Mouse (Mus musculus): Measurements from ENCODE around the gene Npas3. TPM values are rescaled to one million over a fixed set of nuclear protein-coding genes. Genes with fewer than 3 reads are reported as not detected.

Npas3 gene
- polyA plus RNA-seq, 1 experiment from 2014 or later = 9.2 TPM

GRCm38 (mm10) chr12:53695324-53695723, 446.8 kb downstream of the Npas3 start:
- Histone ChIP-seq H3K36me3 (no peaks in the 10 kb centered on the region), H3K4me3 (no peak overlapping the region), H3K27me3 (ENCODE audit: low read depth, poor library complexity, severe bottlenecking) (no peaks in the 10 kb centered on the region), H3K9me3 (replicated peaks) (no peaks in the 10 kb centered on the region), H3K27ac (replicated peaks) (no peak overlapping the region), H3K4me1 (no peaks in the 10 kb centered on the region)
- WGBS = 90% methylated on average over 3 of the region's 3 CpGs
- no peak for DNase-seq (ENCODE audit: low spot score)

DNA sequence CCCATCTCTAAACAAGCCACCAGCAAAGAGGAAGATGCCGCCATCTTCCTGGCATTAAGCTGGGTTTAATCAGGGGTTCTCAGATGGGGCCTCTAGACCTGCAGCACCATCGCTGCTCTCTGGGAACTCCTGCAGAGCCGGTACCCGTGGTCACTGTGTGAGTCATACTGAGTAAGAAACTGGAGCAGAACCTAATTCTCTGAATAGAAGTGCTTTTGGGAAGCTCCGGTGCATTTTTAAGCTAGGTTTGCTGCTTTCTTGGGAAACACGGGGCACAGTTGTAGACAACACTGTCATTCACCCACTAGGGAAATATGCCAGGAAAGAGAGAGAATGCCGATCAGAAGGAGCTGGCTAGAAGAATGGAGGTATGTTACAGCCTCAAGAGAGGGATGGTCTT, 449.2 kb downstream of the Npas3 start:
- Histone ChIP-seq H3K27ac (replicated peaks) (no peak overlapping the region), H3K36me3 (no peaks in the 10 kb centered on the region), H3K9me3 (replicated peaks) (no peaks in the 10 kb centered on the region), H3K4me3 (no peak overlapping the region), H3K27me3 (ENCODE audit: low read depth, poor library complexity, severe bottlenecking) (no peaks in the 10 kb centered on the region), H3K4me1 (no peaks in the 10 kb centered on the region)
- no peak for DNase-seq (ENCODE audit: low spot score)
- WGBS = 87% methylated on average over 7 of the region's 7 CpGs

DNA sequence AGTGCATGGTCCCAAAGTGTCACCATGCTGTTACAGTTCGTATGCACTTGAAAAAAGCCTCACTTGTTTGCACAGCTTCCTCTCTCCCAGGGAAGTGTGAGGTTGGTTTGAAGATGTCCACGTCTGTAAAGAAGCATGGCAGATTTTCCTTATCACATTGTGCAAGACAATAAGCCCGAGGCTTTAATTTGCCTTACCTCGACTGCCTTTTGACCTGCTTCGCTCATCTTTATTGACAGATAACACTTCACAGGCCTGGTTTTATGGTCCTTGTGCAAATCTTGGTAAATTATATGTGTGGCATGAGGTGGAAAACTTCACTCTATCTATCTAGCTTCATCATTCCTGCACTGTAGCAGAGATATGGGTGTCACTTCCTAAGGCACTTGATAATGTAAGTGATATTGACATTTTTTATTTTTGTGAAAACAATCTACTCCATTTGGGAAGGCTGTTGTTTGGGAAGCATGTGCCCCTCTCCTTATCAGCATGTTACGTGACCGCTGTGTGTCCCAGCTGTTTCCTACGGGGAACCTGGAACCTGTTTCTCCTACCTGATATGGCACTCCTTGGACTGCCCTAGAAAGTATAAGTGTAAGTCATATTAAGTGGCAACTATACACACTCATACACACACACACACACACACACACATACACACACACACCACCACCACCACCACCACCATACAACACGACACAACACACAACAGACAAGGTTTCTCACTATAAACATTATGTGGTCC, 450.2 kb downstream of the Npas3 start:
- no peak overlapping the region for H3K27ac ChIP-seq (replicated peaks)
- DNase-seq (ENCODE audit: low spot score) = no peak
- no peaks in the 10 kb centered on the region for H3K27me3 ChIP-seq (ENCODE audit: low read depth, poor library complexity, severe bottlenecking)
- H3K4me3 ChIP-seq = no peak overlapping the region
- 90% methylated on average over 9 of the region's 9 CpGs for WGBS
- H3K4me1 ChIP-seq = no peaks in the 10 kb centered on the region
- H3K9me3 ChIP-seq (replicated peaks) = no peaks in the 10 kb centered on the region
- H3K36me3 ChIP-seq = no peaks in the 10 kb centered on the region

DNA sequence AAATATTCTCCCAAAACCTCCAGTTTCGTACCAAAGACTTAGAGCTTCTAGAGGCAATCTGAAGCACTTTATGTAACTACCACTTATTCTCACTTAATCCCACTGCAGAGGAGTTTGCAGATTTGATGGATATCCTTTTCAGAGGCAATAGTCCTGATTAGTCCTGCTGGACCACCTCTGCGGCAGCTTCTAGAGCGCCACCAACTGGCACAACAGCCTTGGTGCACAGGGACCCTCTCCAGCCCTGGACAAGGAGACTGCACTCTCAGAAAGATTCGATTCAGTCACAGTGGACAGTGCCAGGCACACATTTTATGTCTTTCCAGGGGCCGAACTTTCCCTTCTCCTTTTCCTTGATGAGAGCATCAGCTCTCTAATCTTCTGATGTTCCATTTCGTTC, 471.4 kb downstream of the Npas3 start:
- no peak overlapping the region for H3K4me3 ChIP-seq
- H3K4me1 ChIP-seq = no peaks in the 10 kb centered on the region
- 62% methylated on average over 6 of the region's 6 CpGs for WGBS
- no peak overlapping the region for H3K27ac ChIP-seq (replicated peaks)
- no peaks in the 10 kb centered on the region for H3K36me3 ChIP-seq
- DNase-seq (ENCODE audit: low spot score) = peak; percentile 27
- no peaks in the 10 kb centered on the region for H3K27me3 ChIP-seq (ENCODE audit: low read depth, poor library complexity, severe bottlenecking)
- peaks cover 3% of the 10 kb centered on the region for H3K9me3 ChIP-seq (replicated peaks)

DNA sequence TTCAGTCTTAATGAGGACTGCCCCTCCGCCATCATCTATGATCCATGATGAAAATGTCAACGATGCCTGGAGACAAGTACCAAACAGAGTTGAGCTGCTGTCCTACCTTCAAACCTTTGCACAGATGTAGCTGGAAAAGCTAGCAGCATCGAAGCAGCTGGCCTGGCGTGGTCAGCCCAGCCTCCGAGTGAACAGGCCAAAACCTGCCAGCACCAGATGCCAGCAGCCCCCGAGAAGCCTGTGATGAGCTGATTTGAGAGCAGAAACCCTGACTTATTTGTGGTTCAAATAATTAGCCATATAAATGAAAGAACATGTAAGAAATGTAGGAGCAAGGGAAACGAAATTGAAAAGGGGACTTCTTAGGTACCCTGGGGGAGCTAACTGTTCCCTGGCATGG, 473.7 kb downstream of the Npas3 start:
- no peaks in the 10 kb centered on the region for H3K27me3 ChIP-seq (ENCODE audit: low read depth, poor library complexity, severe bottlenecking)
- H3K4me1 ChIP-seq = 0 out of 2 replicates have a peak, but pooled peaks cover 3% of the 10 kb centered on the region
- WGBS = 93% methylated on average over 7 of the region's 7 CpGs
- H3K9me3 ChIP-seq (replicated peaks) = peaks cover 3% of the 10 kb centered on the region
- H3K36me3 ChIP-seq = no peaks in the 10 kb centered on the region
- no peak for DNase-seq (ENCODE audit: low spot score)
- H3K27ac ChIP-seq (replicated peaks) = no peak overlapping the region
- H3K4me3 ChIP-seq = no peak overlapping the region

DNA sequence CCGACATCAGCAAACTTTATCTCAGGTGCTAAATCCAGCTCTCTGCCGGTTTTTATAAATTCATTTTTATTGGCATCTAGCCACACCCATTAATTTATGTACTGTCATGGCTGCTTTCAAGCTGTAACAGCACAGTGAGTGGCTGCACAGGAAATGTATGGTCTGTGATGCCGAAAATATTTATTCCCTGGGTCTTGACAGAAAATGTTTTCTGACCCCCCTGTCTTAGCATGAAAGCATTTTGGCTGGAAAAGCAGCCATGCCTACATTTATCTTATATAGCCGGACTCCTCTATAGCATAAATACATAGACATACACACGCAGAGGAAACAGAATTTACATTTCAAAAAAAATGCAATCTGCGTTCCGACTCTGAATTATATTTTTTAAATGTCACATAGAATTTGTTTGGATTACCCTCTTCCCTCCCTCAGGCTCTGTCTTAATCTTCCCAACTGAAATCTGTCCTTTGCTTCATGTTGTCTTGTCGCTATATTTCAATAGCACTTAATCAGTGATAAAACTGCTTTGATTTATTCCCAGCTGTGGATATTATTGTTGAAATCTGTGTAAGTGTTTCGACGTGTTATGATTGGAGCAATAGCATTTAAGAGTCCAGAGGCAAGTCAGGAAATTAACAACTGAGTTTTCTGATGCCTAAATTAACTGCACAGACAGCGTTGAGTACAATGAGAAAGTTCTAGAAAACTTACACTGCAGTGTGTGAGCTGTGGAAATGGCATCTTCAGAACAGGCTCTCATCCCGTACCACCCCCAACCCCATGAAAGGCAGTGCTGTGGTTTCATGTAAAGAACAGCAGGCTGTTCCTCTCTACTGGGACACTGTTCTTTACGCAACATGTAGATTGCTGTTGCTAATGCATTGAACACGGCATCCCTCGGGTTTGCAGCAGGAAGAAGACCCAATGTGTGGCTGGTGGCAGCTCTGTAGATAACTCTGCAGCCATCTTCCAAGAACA, 474.5 kb downstream of the Npas3 start:
- 96% methylated on average over 15 of the region's 15 CpGs for WGBS

DNA sequence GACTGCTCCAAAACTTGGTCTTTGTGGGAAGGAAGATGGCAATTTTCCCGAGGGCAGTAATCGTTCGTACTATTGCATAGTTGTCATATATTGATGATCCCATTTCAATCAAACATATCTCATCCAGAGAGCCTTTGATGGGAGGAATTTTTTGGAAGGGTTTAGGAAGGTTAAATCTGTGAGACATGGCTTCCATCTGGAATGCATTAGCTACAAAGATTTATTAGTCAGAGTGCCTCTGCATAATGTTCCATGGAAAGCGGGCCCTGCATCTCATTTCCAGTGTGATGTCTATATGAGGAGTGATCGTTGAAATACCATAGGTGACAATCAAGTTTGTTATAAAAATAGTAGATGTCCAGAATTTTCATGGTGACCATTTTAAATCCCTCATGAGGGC, 480.8 kb downstream of the Npas3 start:
- Histone ChIP-seq H3K36me3 (no peaks in the 10 kb centered on the region), H3K4me3 (no peak overlapping the region), H3K27me3 (ENCODE audit: low read depth, poor library complexity, severe bottlenecking) (no peaks in the 10 kb centered on the region), H3K9me3 (replicated peaks) (no peaks in the 10 kb centered on the region), H3K27ac (replicated peaks) (no peak overlapping the region), H3K4me1 (0 out of 2 replicates have a peak, but pooled peaks cover 7% of the 10 kb centered on the region)
- no peak for DNase-seq (ENCODE audit: low spot score)
- WGBS = 96% methylated on average over 5 of the region's 5 CpGs

More for the DNA sequence above, 474.5 kb downstream of the Npas3 start:
- H3K9me3 ChIP-seq (replicated peaks) = peaks cover 3% of the 10 kb centered on the region
- H3K36me3 ChIP-seq = no peaks in the 10 kb centered on the region
- H3K4me3 ChIP-seq = no peak overlapping the region
- H3K4me1 ChIP-seq = 0 out of 2 replicates have a peak, but pooled peaks cover 3% of the 10 kb centered on the region
- DNase-seq (ENCODE audit: low spot score) = no peak
- H3K27me3 ChIP-seq (ENCODE audit: low read depth, poor library complexity, severe bottlenecking) = no peaks in the 10 kb centered on the region
- no peak overlapping the region for H3K27ac ChIP-seq (replicated peaks)

DNA sequence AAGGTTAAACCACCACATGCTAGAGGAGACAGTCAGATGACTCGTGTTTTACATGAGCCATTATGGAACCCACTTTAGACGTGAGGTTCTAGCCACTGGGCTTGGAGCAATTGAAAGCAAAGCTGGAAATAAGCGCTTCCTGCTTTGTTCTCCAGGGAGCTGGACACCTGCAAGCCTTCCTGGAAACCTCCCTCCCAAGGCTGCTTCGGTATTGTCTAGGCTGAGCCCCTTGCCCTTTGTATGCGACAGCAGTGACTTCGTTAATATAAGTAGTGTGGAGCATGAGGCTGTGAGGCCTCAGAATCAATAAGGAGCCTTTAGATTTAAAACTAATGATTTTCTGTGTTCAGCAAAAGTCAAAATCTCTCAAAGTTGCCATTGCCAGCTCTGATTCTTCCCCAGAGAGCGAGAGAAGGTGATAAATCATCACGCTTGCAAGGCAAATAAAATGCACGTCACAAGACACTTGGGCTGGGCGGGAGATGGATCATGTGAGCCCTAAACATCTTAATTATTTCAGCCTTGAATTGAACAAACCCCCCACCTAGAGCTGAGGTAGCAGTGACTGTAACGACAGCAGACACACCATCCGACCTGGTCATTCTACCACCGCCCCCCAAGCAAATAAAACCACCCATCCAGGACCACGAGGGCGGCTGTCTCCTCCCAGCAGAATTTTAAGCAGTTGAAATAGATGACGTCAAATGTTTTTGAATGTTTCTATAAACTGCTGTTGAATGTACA, 490.2 kb downstream of the Npas3 start:
- H3K4me3 ChIP-seq = no peak overlapping the region
- WGBS = 60% methylated on average over 16 of the region's 16 CpGs
- H3K36me3 ChIP-seq = no peaks in the 10 kb centered on the region
- 0 out of 2 replicates have a peak overlapping the region, but pooled peaks have one; percentile 46 for H3K27ac ChIP-seq (replicated peaks)
- no peak for DNase-seq (ENCODE audit: low spot score)
- H3K4me1 ChIP-seq = peaks cover 14% of the 10 kb centered on the region
- no peaks in the 10 kb centered on the region for H3K27me3 ChIP-seq (ENCODE audit: low read depth, poor library complexity, severe bottlenecking)
- no peaks in the 10 kb centered on the region for H3K9me3 ChIP-seq (replicated peaks)

- H3K9me3 ChIP-seq (replicated peaks) = no peaks in the 10 kb centered on the region
- 79% methylated on average over 5 of the region's 5 CpGs for WGBS
- H3K4me1 ChIP-seq = no peaks in the 10 kb centered on the region
- H3K27me3 ChIP-seq (ENCODE audit: low read depth, poor library complexity, severe bottlenecking) = no peaks in the 10 kb centered on the region
- no peak overlapping the region for H3K4me3 ChIP-seq
- DNase-seq (ENCODE audit: low spot score) = no peak
- no peak overlapping the region for H3K27ac ChIP-seq (replicated peaks)
- H3K36me3 ChIP-seq = no peaks in the 10 kb centered on the region
Observed at GRCm38 (mm10) chr12:53746653-53747052, 498.2 kb downstream of the Npas3 start.

DNA sequence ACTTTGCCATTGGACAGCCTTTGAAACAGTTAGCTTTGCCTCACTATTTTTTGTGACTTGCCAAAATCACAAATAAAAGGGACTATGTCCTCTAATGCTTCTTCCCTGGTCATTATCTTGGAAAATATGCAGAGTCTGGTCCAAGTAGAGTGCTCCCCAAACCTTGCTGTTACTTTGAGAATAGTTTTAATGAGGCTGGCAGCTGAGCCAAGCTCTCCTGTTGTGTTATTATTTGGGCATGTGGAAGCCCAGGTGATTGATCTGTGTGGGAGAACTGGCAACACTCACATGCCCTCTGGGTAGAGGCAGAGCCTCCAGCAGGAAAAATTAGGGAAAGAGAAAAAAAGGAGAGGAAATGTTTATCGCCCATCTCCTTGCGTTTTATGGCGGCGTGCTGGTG, 500.9 kb downstream of the Npas3 start:
- peaks cover 23% of the 10 kb centered on the region for H3K4me1 ChIP-seq
- H3K36me3 ChIP-seq = no peaks in the 10 kb centered on the region
- H3K27me3 ChIP-seq (ENCODE audit: low read depth, poor library complexity, severe bottlenecking) = no peaks in the 10 kb centered on the region
- no peaks in the 10 kb centered on the region for H3K9me3 ChIP-seq (replicated peaks)
- no peak for DNase-seq (ENCODE audit: low spot score)
- 96% methylated on average over 4 of the region's 4 CpGs for WGBS
- H3K27ac ChIP-seq (replicated peaks) = no peak overlapping the region
- no peak overlapping the region for H3K4me3 ChIP-seq

DNA sequence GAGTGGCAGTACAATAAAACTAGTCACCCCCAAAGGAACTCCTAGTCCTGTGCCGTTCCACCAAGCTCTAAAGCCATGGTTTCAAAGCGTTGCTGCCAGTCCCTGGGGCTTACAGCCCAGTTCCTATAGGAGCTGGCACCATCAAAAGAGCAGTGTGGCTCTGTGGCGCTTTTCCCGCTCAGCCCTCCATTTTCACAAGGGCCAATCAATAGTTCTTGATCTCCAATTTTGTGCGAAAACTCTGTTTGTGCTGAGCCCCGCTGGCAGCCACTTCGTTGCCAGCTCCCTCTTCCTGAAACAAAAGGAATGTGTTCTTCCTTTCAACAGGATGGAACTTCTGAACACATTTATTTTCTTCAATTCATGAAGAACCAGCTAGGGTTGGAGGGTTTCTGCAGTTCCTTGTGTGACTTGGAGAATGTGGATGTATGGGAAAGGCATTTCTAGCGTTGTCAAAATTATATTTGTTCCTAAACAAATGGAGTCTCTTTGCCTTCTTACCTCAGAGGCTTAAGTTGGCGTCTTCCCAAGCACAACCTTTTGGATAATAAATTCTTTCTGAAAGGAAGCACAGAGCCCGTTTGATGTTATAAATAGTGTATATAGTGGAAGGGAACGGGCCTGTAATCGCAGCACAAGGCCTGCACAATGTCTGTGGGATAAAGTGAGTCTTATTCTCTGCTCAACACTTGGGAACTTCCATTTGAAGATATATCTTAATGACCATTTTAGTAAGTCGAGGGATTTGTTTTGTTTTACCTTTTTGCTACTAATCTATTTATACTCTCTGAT, 504.0 kb downstream of the Npas3 start:
- Histone ChIP-seq H3K9me3 (replicated peaks) (no peaks in the 10 kb centered on the region), H3K36me3 (no peaks in the 10 kb centered on the region), H3K4me3 (no peak overlapping the region), H3K27me3 (ENCODE audit: low read depth, poor library complexity, severe bottlenecking) (no peaks in the 10 kb centered on the region), H3K4me1 (peaks cover 25% of the 10 kb centered on the region), H3K27ac (replicated peaks) (no peak overlapping the region)
- no peak for DNase-seq (ENCODE audit: low spot score)
- WGBS = 88% methylated on average over 13 of the region's 13 CpGs

Data from midbrain, embryonic 10.5 days (tissue).